ENCODE assay signal across 8 mouse cellular contexts in the genomic region with DNA sequence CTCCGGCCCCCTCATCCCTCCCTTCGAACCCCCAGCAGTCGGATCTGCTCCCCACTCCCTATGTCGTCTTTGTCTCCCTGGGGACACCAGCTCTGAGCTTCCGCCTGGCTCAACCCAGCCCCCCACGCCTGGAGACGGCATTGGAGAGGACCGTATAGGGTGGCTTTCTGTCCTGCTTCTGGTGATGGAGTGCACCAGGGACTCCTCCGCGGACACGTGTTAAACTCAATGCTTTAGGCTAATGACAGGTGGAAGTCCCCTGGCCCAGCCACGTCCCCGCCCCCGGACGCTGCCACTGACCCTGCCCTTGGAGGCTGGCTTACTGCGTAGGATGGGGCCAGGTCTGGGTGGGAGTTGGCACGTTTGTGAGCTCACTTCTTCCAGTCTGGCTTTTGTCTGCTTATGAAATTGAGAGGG. TPM values are rescaled to one million over a fixed set of nuclear protein-coding genes. Genes with fewer than 3 reads are reported as not detected.
A peak's percentile ranks its signal among the peaks of the same experiment; 100 is the strongest.
DNase-seq lines count a peak whose midpoint lies in the region; ATAC-seq and TF ChIP-seq lines count a peak whose summit lies in the region.

No protein-coding gene starts in this region.

- no peak for TF ChIP-seq EP300 in MEL (IDR thresholded peaks at IDR 0.05; ENCODE audit: low read depth in 1 of 2, low read length in 2 of 2)

- ATAC-seq in heart, embryonic 11.5 days (replicated peaks; ENCODE audit: insufficient number of reproducible peaks, low FRiP score, low TSS enrichment), result peak; percentile 56
- ATAC-seq in erythroblast, adult 5-6 weeks (replicated peaks; ENCODE audit: low FRiP score, poor library complexity, severe bottlenecking), result peak; percentile 64
- ATAC-seq in intestine, embryonic 16.5 days, result peak; percentile 60
- peak; percentile 33 for ATAC-seq in megakaryocyte progenitor cell, adult 5-6 weeks (replicated peaks; ENCODE audit: poor library complexity)
- peak; percentile 52 for ATAC-seq in stomach, embryonic 16.5 days (ENCODE audit: insufficient read depth, low FRiP score)

- peak overlapping the region; percentile 97 for H3K4me3 ChIP-seq in heart, embryonic 11.5 days (ENCODE audit: low read depth, low read length)
- H3K4me3 ChIP-seq in MEL (ENCODE audit: control insufficient read depth in 1 of 2, insufficient read depth in 1 of 2, low read depth in 2 of 2, low read length in 2 of 2), result peak overlapping the region; percentile 94 to 96
- H3K4me3 ChIP-seq in intestine, embryonic 16.5 days (ENCODE audit: low read length), result peak overlapping the region; percentile 88
- peak overlapping the region; percentile 91 for H3K4me3 ChIP-seq in stomach, embryonic 16.5 days (replicated peaks; ENCODE audit: low read length)

- intact Hi-C loops in heart, postnatal 36 days (cut with DNase I), result no loop called here

- peak overlapping the region; percentile 94 for H3K9ac ChIP-seq in heart, embryonic 11.5 days (ENCODE audit: low read depth, low read length)
- peak overlapping the region; percentile 97 for H3K9ac ChIP-seq in MEL (ENCODE audit: control insufficient read depth, low read depth, low read length, poor library complexity, severe bottlenecking)
- H3K9ac ChIP-seq in intestine, embryonic 16.5 days (ENCODE audit: low read depth, low read length), result peak overlapping the region; percentile 92
- H3K9ac ChIP-seq in stomach, embryonic 16.5 days (ENCODE audit: low read length), result peak overlapping the region; percentile 92

- no peaks in the 10 kb centered on the region for H3K9me3 ChIP-seq in heart, embryonic 11.5 days (replicated peaks; ENCODE audit: control insufficient read depth, low read length)
- no peaks in the 10 kb centered on the region for H3K9me3 ChIP-seq in MEL (replicated peaks; ENCODE audit: insufficient read depth, low read length)
- H3K9me3 ChIP-seq in intestine, embryonic 16.5 days (ENCODE audit: control insufficient read depth, low read length), result no peaks in the 10 kb centered on the region
- H3K9me3 ChIP-seq in stomach, embryonic 16.5 days (replicated peaks; ENCODE audit: control insufficient read depth, low read length), result no peaks in the 10 kb centered on the region

- no peak for TF ChIP-seq CTCF in MEL (IDR thresholded peaks at IDR 0.05 in 2 of 3, conservative IDR thresholded peaks at IDR 0.05 in 1 of 3; ENCODE audit: control insufficient read depth in 1 of 3, insufficient read depth in 1 of 3, low read depth in 2 of 3, low read length in 3 of 3, poor library complexity in 1 of 3, severe bottlenecking in 1 of 3)

- no peak for DNase-seq in heart, postnatal 36 days
- peak; percentile 74 for DNase-seq in MEL (ENCODE audit: low read depth, low spot score)
- no peak for DNase-seq in urinary bladder, postnatal 4 days (ENCODE audit: low spot score in 2 of 2)

- H3K27me3 ChIP-seq in heart, embryonic 11.5 days (ENCODE audit: control insufficient read depth, insufficient read depth, low read length), result no peaks in the 10 kb centered on the region
- no peaks in the 10 kb centered on the region for H3K27me3 ChIP-seq in MEL (ENCODE audit: control insufficient read depth in 1 of 2, insufficient read depth in 2 of 2, low read length in 2 of 2)
- no peaks in the 10 kb centered on the region for H3K27me3 ChIP-seq in intestine, embryonic 16.5 days (replicated peaks; ENCODE audit: control insufficient read depth, insufficient read depth, low read length)
- no peaks in the 10 kb centered on the region for H3K27me3 ChIP-seq in stomach, embryonic 16.5 days (ENCODE audit: control insufficient read depth, insufficient read depth, low read length)

- H3K79me2 ChIP-seq in MEL (ENCODE audit: control insufficient read depth, insufficient read depth, low read length, poor library complexity), result peaks cover 33% of the 10 kb centered on the region

- H3K4me2 ChIP-seq in heart, embryonic 11.5 days, result peak overlapping the region; percentile 78
- peak overlapping the region; percentile 81 for H3K4me2 ChIP-seq in intestine, embryonic 16.5 days (ENCODE audit: low read depth, low read length)
- peak overlapping the region; percentile 82 for H3K4me2 ChIP-seq in stomach, embryonic 16.5 days (ENCODE audit: low read depth, low read length)

- peaks cover 16% of the 10 kb centered on the region for H3K36me3 ChIP-seq in heart, embryonic 11.5 days (ENCODE audit: control insufficient read depth, insufficient read depth, low read length)
- H3K36me3 ChIP-seq in MEL (ENCODE audit: control insufficient read depth in 1 of 2, insufficient read depth in 2 of 2, low read length in 2 of 2), result peaks cover 32 to 44% of the 10 kb centered on the region in 2 experiments
- H3K36me3 ChIP-seq in intestine, embryonic 16.5 days (ENCODE audit: control insufficient read depth, insufficient read depth, low read length), result peaks cover 17% of the 10 kb centered on the region
- peaks cover 8% of the 10 kb centered on the region for H3K36me3 ChIP-seq in stomach, embryonic 16.5 days (ENCODE audit: control insufficient read depth, insufficient read depth, low read length)

- H3K27ac ChIP-seq in heart, embryonic 11.5 days (ENCODE audit: low read depth, low read length), result peak overlapping the region; percentile 91
- peak overlapping the region; percentile 100 for H3K27ac ChIP-seq in MEL (ENCODE audit: control insufficient read depth, low read depth, low read length)
- H3K27ac ChIP-seq in intestine, embryonic 16.5 days (ENCODE audit: low read length), result peak overlapping the region; percentile 77
- H3K27ac ChIP-seq in stomach, embryonic 16.5 days (ENCODE audit: low read length), result peak overlapping the region; percentile 82

- TF ChIP-seq RAD21 in MEL (IDR thresholded peaks at IDR 0.05; ENCODE audit: low read depth, low read length), result no peak

- 0 out of 2 replicates have a peak, but pooled peaks cover 3% of the 10 kb centered on the region for H3K4me1 ChIP-seq in heart, embryonic 11.5 days (ENCODE audit: control insufficient read depth, insufficient read depth, low read length)
- H3K4me1 ChIP-seq in MEL (ENCODE audit: control insufficient read depth in 1 of 2, insufficient read depth in 2 of 2, low read length in 2 of 2), result peaks cover 18 to 24% of the 10 kb centered on the region in 2 experiments
- H3K4me1 ChIP-seq in intestine, embryonic 16.5 days (ENCODE audit: control insufficient read depth, insufficient read depth, low read length), result peaks cover 3% of the 10 kb centered on the region; the same call in 1 of the 2 replicates
- H3K4me1 ChIP-seq in stomach, embryonic 16.5 days (ENCODE audit: control insufficient read depth, insufficient read depth, low read length), result peaks cover 8% of the 10 kb centered on the region

- TF ChIP-seq POLR2A in MEL (IDR thresholded peaks at IDR 0.05; ENCODE audit: control insufficient read depth in 1 of 2, insufficient read depth in 1 of 2, low read depth in 1 of 2, low read length in 2 of 2, poor library complexity in 1 of 2), result no peak

- WGBS in heart, embryonic 11.5 days (ENCODE audit: insufficient replicate concordance), result 0% methylated on average over 17 of the region's 17 CpGs
- WGBS in intestine, embryonic 16.5 days, result under 1% methylated on average over 17 of the region's 17 CpGs
- WGBS in stomach, embryonic 16.5 days, result under 1% methylated on average over 17 of the region's 17 CpGs

RNA-seq across cellular contexts. Expression of a gene that starts 0.5 kb away (rescaled TPM):
- polyA plus RNA-seq in heart, embryonic 11.5 days (2014; fragmentation: Nextera tagmentation; extraction: Ambion mirVana), result 104 and 105 TPM in 2 replicates
- total RNA-seq in heart, postnatal 36 days (2021), result 10 to 100 TPM; 73.9 to 85.2 TPM
- 129 and 139 TPM in 2 replicates for total RNA-seq in MEL (2012; rRNA removed)
- polyA plus RNA-seq in MEL (2012; ENCODE audit: insufficient read depth in 1 of 2, insufficient read length in 2 of 2, low read depth in 1 of 2, low replicate concordance in 2 of 2, missing spikeins in 1 of 2), result 100 to 1,000 TPM; 369 to 446 TPM
- 797 and 835 TPM in 2 replicates for total RNA-seq in erythroblast, adult 5-6 weeks (2015; ENCODE audit: low replicate concordance)
- total RNA-seq in erythroblast, adult 5-6 weeks (2017; ENCODE audit: low replicate concordance), result 707 and 918 TPM in 2 replicates
- 119 and 125 TPM in 2 replicates for polyA plus RNA-seq in intestine, embryonic 16.5 days (2015; fragmentation: Nextera tagmentation; extraction: Ambion mirVana)
- 208 and 220 TPM in 2 replicates for total RNA-seq in megakaryocyte progenitor cell, adult 5-6 weeks (2015)
- 116 and 120 TPM in 2 replicates for total RNA-seq in megakaryocyte progenitor cell, adult 5-6 weeks (2017)
- 98.2 and 107 TPM in 2 replicates for polyA plus RNA-seq in stomach, embryonic 16.5 days (2015; fragmentation: Nextera tagmentation; extraction: Ambion mirVana)

RNA-seq across cellular contexts. Expression of a gene that starts 8.4 kb away (rescaled TPM):
- polyA plus RNA-seq in heart, embryonic 11.5 days (2014; fragmentation: Nextera tagmentation; extraction: Ambion mirVana), result 0.90 and 1.4 TPM in 2 replicates
- 1 to 10 TPM; 1.8 to 2.2 TPM for total RNA-seq in heart, postnatal 36 days (2021)
- 9.1 and 12.1 TPM in 2 replicates for total RNA-seq in MEL (2012; rRNA removed)
- polyA plus RNA-seq in MEL (2012; ENCODE audit: insufficient read depth in 1 of 2, insufficient read length in 2 of 2, low read depth in 1 of 2, low replicate concordance in 2 of 2, missing spikeins in 1 of 2), result 10 to 100 TPM in 1 of 2 experiments, not detected in 1; 21.1 TPM
- total RNA-seq in erythroblast, adult 5-6 weeks (2015; ENCODE audit: low replicate concordance), result 47.1 and 65.0 TPM in 2 replicates
- 44.1 and 45.0 TPM in 2 replicates for total RNA-seq in erythroblast, adult 5-6 weeks (2017; ENCODE audit: low replicate concordance)
- polyA plus RNA-seq in intestine, embryonic 16.5 days (2015; fragmentation: Nextera tagmentation; extraction: Ambion mirVana), result 0.86 and 0.88 TPM in 2 replicates
- total RNA-seq in megakaryocyte progenitor cell, adult 5-6 weeks (2015), result 1.5 and 2.0 TPM in 2 replicates
- total RNA-seq in megakaryocyte progenitor cell, adult 5-6 weeks (2017), result 0.75 and 1.6 TPM in 2 replicates
- 0.97 and 1.4 TPM in 2 replicates for polyA plus RNA-seq in stomach, embryonic 16.5 days (2015; fragmentation: Nextera tagmentation; extraction: Ambion mirVana)

RNA-seq across cellular contexts. Expression of a gene that starts 13.9 kb away (rescaled TPM):
- 0.20 and 0.24 TPM in 2 replicates for polyA plus RNA-seq in heart, embryonic 11.5 days (2014; fragmentation: Nextera tagmentation; extraction: Ambion mirVana)
- total RNA-seq in heart, postnatal 36 days (2021), result 10 to 100 TPM; 13.5 to 16.7 TPM
- 0.62 and 0.69 TPM in 2 replicates for total RNA-seq in MEL (2012; rRNA removed)
- 1 to 10 TPM in 1 of 2 experiments, not detected in 1; 2.2 TPM for polyA plus RNA-seq in MEL (2012; ENCODE audit: insufficient read depth in 1 of 2, insufficient read length in 2 of 2, low read depth in 1 of 2, low replicate concordance in 2 of 2, missing spikeins in 1 of 2)
- 4.0 and 6.9 TPM in 2 replicates for total RNA-seq in erythroblast, adult 5-6 weeks (2015; ENCODE audit: low replicate concordance)
- total RNA-seq in erythroblast, adult 5-6 weeks (2017; ENCODE audit: low replicate concordance), result 2.9 and 6.6 TPM in 2 replicates
- 2.4 and 2.7 TPM in 2 replicates for polyA plus RNA-seq in intestine, embryonic 16.5 days (2015; fragmentation: Nextera tagmentation; extraction: Ambion mirVana)
- 0.15 and 0.29 TPM in 2 replicates for total RNA-seq in megakaryocyte progenitor cell, adult 5-6 weeks (2015)
- not detected in 2 replicates for total RNA-seq in megakaryocyte progenitor cell, adult 5-6 weeks (2017)
- polyA plus RNA-seq in stomach, embryonic 16.5 days (2015; fragmentation: Nextera tagmentation; extraction: Ambion mirVana), result 3.5 TPM in 2 replicates

RNA-seq across cellular contexts. Expression of a gene that starts 14.4 kb away (rescaled TPM):
- 138 and 154 TPM in 2 replicates for polyA plus RNA-seq in heart, embryonic 11.5 days (2014; fragmentation: Nextera tagmentation; extraction: Ambion mirVana)
- total RNA-seq in heart, postnatal 36 days (2021), result 10 to 100 TPM; 88.6 to 98.7 TPM
- total RNA-seq in MEL (2012; rRNA removed), result 167 and 181 TPM in 2 replicates
- 100 to 1,000 TPM in 1 of 2 experiments, not detected in 1; 122 TPM for polyA plus RNA-seq in MEL (2012; ENCODE audit: insufficient read depth in 1 of 2, insufficient read length in 2 of 2, low read depth in 1 of 2, low replicate concordance in 2 of 2, missing spikeins in 1 of 2)
- 98.0 and 105 TPM in 2 replicates for total RNA-seq in erythroblast, adult 5-6 weeks (2015; ENCODE audit: low replicate concordance)
- 362 and 618 TPM in 2 replicates for total RNA-seq in erythroblast, adult 5-6 weeks (2017; ENCODE audit: low replicate concordance)
- 136 and 145 TPM in 2 replicates for polyA plus RNA-seq in intestine, embryonic 16.5 days (2015; fragmentation: Nextera tagmentation; extraction: Ambion mirVana)
- 49.8 and 61.2 TPM in 2 replicates for total RNA-seq in megakaryocyte progenitor cell, adult 5-6 weeks (2015)
- 161 and 166 TPM in 2 replicates for total RNA-seq in megakaryocyte progenitor cell, adult 5-6 weeks (2017)
- polyA plus RNA-seq in stomach, embryonic 16.5 days (2015; fragmentation: Nextera tagmentation; extraction: Ambion mirVana), result 143 and 147 TPM in 2 replicates

RNA-seq across cellular contexts. Expression of a gene that starts 37.6 kb away (rescaled TPM):
- polyA plus RNA-seq in heart, embryonic 11.5 days (2014; fragmentation: Nextera tagmentation; extraction: Ambion mirVana), result 183 and 189 TPM in 2 replicates
- 10 to 100 TPM; 90.1 to 92.7 TPM for total RNA-seq in heart, postnatal 36 days (2021)
- total RNA-seq in MEL (2012; rRNA removed), result 294 and 325 TPM in 2 replicates
- 100 to 1,000 TPM in 1 of 2 experiments, not detected in 1; 120 TPM for polyA plus RNA-seq in MEL (2012; ENCODE audit: insufficient read depth in 1 of 2, insufficient read length in 2 of 2, low read depth in 1 of 2, low replicate concordance in 2 of 2, missing spikeins in 1 of 2)
- total RNA-seq in erythroblast, adult 5-6 weeks (2015; ENCODE audit: low replicate concordance), result 12.3 and 29.8 TPM in 2 replicates
- 5.3 and 10.6 TPM in 2 replicates for total RNA-seq in erythroblast, adult 5-6 weeks (2017; ENCODE audit: low replicate concordance)
- polyA plus RNA-seq in intestine, embryonic 16.5 days (2015; fragmentation: Nextera tagmentation; extraction: Ambion mirVana), result 258 and 278 TPM in 2 replicates
- 74.0 and 91.0 TPM in 2 replicates for total RNA-seq in megakaryocyte progenitor cell, adult 5-6 weeks (2015)
- 43.7 and 47.8 TPM in 2 replicates for total RNA-seq in megakaryocyte progenitor cell, adult 5-6 weeks (2017)
- polyA plus RNA-seq in stomach, embryonic 16.5 days (2015; fragmentation: Nextera tagmentation; extraction: Ambion mirVana), result 194 and 197 TPM in 2 replicates
